Mouse (Mus musculus) kidney, adult 2 months (tissue): Measurements from ENCODE around the gene Thoc3.

Experiments used
- CTCF ChIP-seq: fragments of 200-500 bp; conservative IDR thresholded peaks from 2 replicates; pipeline ENCODE4 v1.5.1; 2011; ENCODE audit warnings: low read depth, mild to moderate bottlenecking, control low read depth, low read length, moderate library complexity, mixed read lengths; ENCODE audit not compliant: insufficient read depth, insufficient read length
- POLR2A ChIP-seq: fragments of 200-500 bp; IDR thresholded peaks from one replicate; pipeline ENCODE4 v1.6.1; 2011; ENCODE audit warnings: low read depth, low read length, control low read depth

GRCm38 (mm10) chr13:54418781-54419327, 49.8 kb downstream of the Thoc3 start:
- no peak for TF ChIP-seq POLR2A
- TF ChIP-seq CTCF = no peak
